Mouse (Mus musculus): ENCODE measurements around the gene Kif2a.
"Not testable (repeated sequence)": the region's sequence is repeated elsewhere in the genome, so short reads cannot be mapped to it uniquely, and the experiment has no call there.

The Kif2a gene

GRCm38 (mm10) chr13:106936256-106937137, 85.4 kb downstream of the Kif2a start, which contains the start of gene Ipo11:
Ipo11 (minus strand) TSS chr13:106936958.
- DNase-seq (ENCODE audit: low spot score in 2 of 2) = peak; percentile 84 to 88

GRCm38 (mm10) chr13:106935871-106936255, 86.1 kb downstream of the Kif2a start:
- DNase-seq (ENCODE audit: low spot score in 2 of 2) = no peak

GRCm38 (mm10) chr13:106929201-106929600, 92.7 kb downstream of the Kif2a start:
- DNase-seq (ENCODE audit: low spot score in 2 of 2) = no peak

GRCm38 (mm10) chr13:106928296-106928695, 93.6 kb downstream of the Kif2a start:
- DNase-seq (ENCODE audit: low spot score in 2 of 2) = no peak

GRCm38 (mm10) chr13:106925921-106926320, 96.0 kb downstream of the Kif2a start:
- DNase-seq (ENCODE audit: low spot score in 2 of 2) = not testable (repeated sequence)

- peak in 1 of 2 experiments; percentile 32 for DNase-seq (ENCODE audit: low spot score in 2 of 2)
These were observed 103.4 kb downstream of the Kif2a start for GRCm38 (mm10) chr13:106918322-106919050.

- DNase-seq (ENCODE audit: low spot score in 2 of 2) = no peak
These were observed 108.7 kb downstream of the Kif2a start for GRCm38 (mm10) chr13:106913125-106913736.

- no peak for DNase-seq (ENCODE audit: low spot score in 2 of 2)
These were observed 111.8 kb downstream of the Kif2a start for GRCm38 (mm10) chr13:106910096-106910495.
